8 mouse cellular contexts compared by ENCODE assay signal in the genomic region with DNA sequence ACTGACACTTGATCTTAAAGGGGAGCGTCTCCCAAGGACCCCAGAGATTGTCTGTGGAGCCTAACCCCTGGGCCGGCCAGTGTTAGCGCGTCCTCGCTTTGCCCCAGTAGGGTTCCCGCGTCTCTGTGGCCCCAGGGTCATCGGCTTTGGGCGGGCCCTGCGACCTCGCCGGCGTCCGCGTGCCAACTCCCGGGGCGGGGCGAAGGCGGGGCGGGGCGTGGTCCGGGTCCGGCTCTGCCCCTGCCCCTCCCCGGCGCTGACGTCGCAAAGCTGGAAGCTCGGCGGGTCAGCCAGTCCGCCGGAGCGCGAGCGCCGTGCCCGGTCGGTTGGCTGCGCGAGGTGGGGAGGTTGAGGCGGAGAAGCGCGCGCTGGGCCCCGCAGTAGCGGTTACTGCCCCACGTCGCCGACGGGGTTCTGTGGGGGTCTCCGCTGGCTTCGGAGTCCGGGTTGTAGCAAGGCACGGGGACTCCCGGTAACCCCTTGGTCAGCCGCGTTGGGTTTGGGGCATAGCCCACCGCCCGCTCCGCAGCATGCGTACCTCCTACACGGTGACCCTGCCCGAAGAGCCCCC. TPM values are rescaled to one million over a fixed set of nuclear protein-coding genes. Genes with fewer than 3 reads are reported as not detected.
DNase-seq lines count a peak whose midpoint lies in the region; ATAC-seq lines count a peak whose summit lies in the region.

No protein-coding gene starts in this region.

- no peaks in the 10 kb centered on the region for H3K36me3 ChIP-seq in hindbrain, embryonic 12.5 days

- WGBS in hindbrain, embryonic 12.5 days = under 1% methylated on average over 60 of the region's 62 CpGs

- no peaks in the 10 kb centered on the region for H3K9me3 ChIP-seq in hindbrain, embryonic 12.5 days (replicated peaks)

- DNase-seq in MN1 (ENCODE audit: low spot score) = peak; percentile 80
- DNase-seq in cerebellum, adult 9-11 months = peak; percentile 97
- DNase-seq in frontal cortex, postnatal 10 days (ENCODE audit: low spot score in 2 of 2) = peak; percentile 77 to 88
- DNase-seq in layer of hippocampus, postnatal 36 days = peak; percentile 91 to 92
- peak; percentile 95 for DNase-seq in lung, postnatal 25 days (ENCODE audit: low spot score)
- peak; percentile 88 for DNase-seq in retina, adult 2 months (ENCODE audit: low read depth, low spot score)
- peak; percentile 82 to 84 for DNase-seq in thymus, postnatal 36 days

- H3K9ac ChIP-seq in hindbrain, embryonic 12.5 days = peak overlapping the region; percentile 72

- H3K4me3 ChIP-seq in hindbrain, embryonic 12.5 days = peak overlapping the region; percentile 58

- peak overlapping the region; percentile 96 for H3K4me2 ChIP-seq in hindbrain, embryonic 12.5 days (replicated peaks)

- peak; percentile 64 for ATAC-seq in hindbrain, embryonic 12.5 days (ENCODE audit: low FRiP score)

- H3K4me1 ChIP-seq in hindbrain, embryonic 12.5 days = peaks cover 41% of the 10 kb centered on the region

- no peak overlapping the region for H3K27ac ChIP-seq in hindbrain, embryonic 12.5 days

- H3K27me3 ChIP-seq in hindbrain, embryonic 12.5 days = peaks cover 55% of the 10 kb centered on the region

RNA-seq across cellular contexts. Expression of gene Mfrp, which starts 16.8 kb away (rescaled TPM):
- 0.14 and 0.30 TPM in 2 replicates for polyA plus RNA-seq in hindbrain, embryonic 12.5 days (2016; fragmentation: Nextera tagmentation; extraction: Ambion mirVana)
- 1 to 10 TPM in 1 of 2 experiments, under 1 TPM in 1; 0.17 to 2.5 TPM for total RNA-seq in layer of hippocampus, postnatal 36 days (2021)

RNA-seq across cellular contexts. Expression of gene Usp2, which starts 17.9 kb away (rescaled TPM):
- 11.5 and 14.2 TPM in 2 replicates for polyA plus RNA-seq in hindbrain, embryonic 12.5 days (2016; fragmentation: Nextera tagmentation; extraction: Ambion mirVana)
- 10 to 100 TPM; 66.2 to 74.9 TPM for total RNA-seq in layer of hippocampus, postnatal 36 days (2021)

RNA-seq across cellular contexts. Expression of gene C1qtnf5, which starts 22.3 kb away (rescaled TPM):
- 1.4 and 1.8 TPM in 2 replicates for polyA plus RNA-seq in hindbrain, embryonic 12.5 days (2016; fragmentation: Nextera tagmentation; extraction: Ambion mirVana)
- total RNA-seq in layer of hippocampus, postnatal 36 days (2021) = 10 to 100 TPM; 17.0 to 17.6 TPM

RNA-seq across cellular contexts. Expression of gene Gm49380, which starts 28.6 kb away (rescaled TPM):
- polyA plus RNA-seq in hindbrain, embryonic 12.5 days (2016; fragmentation: Nextera tagmentation; extraction: Ambion mirVana) = 0.26 and 0.30 TPM in 2 replicates
- total RNA-seq in layer of hippocampus, postnatal 36 days (2021) = under 1 TPM; 0.35 to 0.61 TPM

RNA-seq across cellular contexts. Expression of gene Rnf26, which starts 28.6 kb away (rescaled TPM):
- 57.1 and 61.4 TPM in 2 replicates for polyA plus RNA-seq in hindbrain, embryonic 12.5 days (2016; fragmentation: Nextera tagmentation; extraction: Ambion mirVana)
- 10 to 100 TPM; 28.4 to 28.6 TPM for total RNA-seq in layer of hippocampus, postnatal 36 days (2021)
